Mouse (Mus musculus): ENCODE measurements around the gene Klc3. TPM values are rescaled to one million over a fixed set of nuclear protein-coding genes. Genes with fewer than 3 reads are reported as not detected.

The Klc3 gene
- polyA plus RNA-seq, 1 experiment from 2014 or later: 10.7 TPM

GRCm38 (mm10) chr7:19359299-19359891 is 44.5 kb downstream of the Klc3 start, which contains the start of the genes Cd3eap and Ppp1r13l:
Gene Cd3eap, minus strand, starts transcription at chr7:19359483.
Gene Ppp1r13l, plus strand, starts transcription at chr7:19359749.
- Histone ChIP-seq H3K27me3 (peaks cover 15% of the 10 kb centered on the region), H3K9ac (peak within 1 kb of the TSS; percentile 69), H3K9me3 (no peaks in the 10 kb centered on the region), H3K36me3 (peaks cover 30% of the 10 kb centered on the region), H3K4me1 (peaks cover 28% of the 10 kb centered on the region), H3K27ac (no peak within 1 kb of the TSS), H3K4me2 (replicated peaks) (peak within 1 kb of the TSS; percentile 89), H3K4me3 (peak within 1 kb of the TSS; percentile 68)
- WGBS: under 1% methylated on average over 31 of the region's 31 CpGs
- ATAC-seq (ENCODE audit: insufficient number of reproducible peaks, insufficient read depth, low FRiP score, low TSS enrichment): peak; percentile 48

DNA sequence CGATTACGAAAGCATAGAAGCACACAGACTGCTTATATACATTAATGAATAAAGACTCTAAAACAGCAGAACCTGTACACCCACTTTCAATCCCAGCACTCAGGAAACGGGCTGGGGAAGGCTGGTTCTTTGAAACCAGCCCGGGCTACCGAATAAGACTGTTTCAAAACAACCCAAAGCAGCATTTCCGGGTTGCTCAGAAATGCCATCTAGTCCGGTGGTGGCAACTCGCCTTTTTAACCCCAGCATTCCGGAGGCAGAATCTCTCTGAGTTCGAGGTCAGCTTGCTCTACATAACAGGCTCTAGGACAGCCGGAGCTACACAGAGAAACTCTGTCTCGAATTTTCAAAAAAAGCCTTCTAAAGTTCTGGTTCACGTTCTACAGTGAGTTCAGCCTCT is 45.3 kb downstream of the Klc3 start:
- peaks cover 28% of the 10 kb centered on the region for H3K4me1 ChIP-seq
- no peak overlapping the region for H3K27ac ChIP-seq
- H3K4me3 ChIP-seq: peak overlapping the region; percentile 68
- peak overlapping the region; percentile 69 for H3K9ac ChIP-seq
- peaks cover 14% of the 10 kb centered on the region for H3K27me3 ChIP-seq
- ATAC-seq (ENCODE audit: insufficient number of reproducible peaks, insufficient read depth, low FRiP score, low TSS enrichment): no peak
- WGBS: 18% methylated on average over 13 of the region's 13 CpGs
- H3K36me3 ChIP-seq: peaks cover 36% of the 10 kb centered on the region
- H3K4me2 ChIP-seq (replicated peaks): peak overlapping the region; percentile 89
- no peaks in the 10 kb centered on the region for H3K9me3 ChIP-seq

DNA sequence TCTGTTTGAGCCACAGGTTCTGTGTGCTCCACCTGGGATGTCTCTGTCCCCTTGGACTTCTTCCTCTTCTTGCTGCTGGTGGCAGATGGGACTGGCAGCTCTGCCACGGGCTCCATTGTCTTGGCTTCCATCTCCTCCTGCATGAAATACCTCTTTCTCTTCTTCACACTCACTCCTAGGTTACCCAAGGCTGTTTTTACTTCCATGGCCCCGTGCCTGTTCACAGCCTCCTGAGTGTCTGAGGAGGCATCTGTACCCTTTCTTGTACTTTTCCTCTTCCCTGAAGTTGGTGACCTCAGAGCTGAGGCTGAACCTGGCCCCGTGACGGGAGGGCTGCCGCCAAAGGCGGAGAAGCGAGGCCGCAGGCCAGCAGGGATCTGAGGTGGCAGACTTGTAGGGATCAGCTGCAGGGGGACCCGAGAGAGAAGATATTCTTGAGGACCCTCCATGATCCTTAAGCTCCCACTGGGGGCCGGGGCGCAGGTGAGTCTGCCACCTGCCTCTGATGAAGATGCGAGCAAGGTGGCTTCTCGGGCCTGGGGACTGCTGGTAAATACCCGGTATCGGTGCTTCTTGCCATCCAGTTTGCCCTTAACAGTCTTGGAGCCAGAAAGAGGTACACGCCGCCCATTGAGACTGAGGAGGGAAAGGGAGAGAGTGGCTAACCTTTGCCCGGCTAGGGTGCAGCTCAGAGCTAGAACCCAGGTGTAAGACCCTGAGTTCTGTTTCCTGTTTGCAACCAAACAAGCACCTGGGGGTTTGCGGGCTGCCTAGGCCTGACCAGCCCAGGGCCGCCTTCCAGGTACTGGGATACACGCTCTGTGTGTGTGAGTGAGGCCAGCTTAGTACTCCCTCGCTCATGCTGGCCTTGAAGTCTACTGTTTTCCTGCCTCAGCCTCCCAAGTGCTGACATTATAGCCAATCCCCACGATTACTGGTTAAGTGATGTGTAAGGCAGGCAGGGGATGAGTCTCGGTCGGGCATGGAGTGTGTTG is 46.2 kb downstream of the Klc3 start:
- Histone ChIP-seq H3K27me3 (peaks cover 12% of the 10 kb centered on the region), H3K36me3 (peaks cover 45% of the 10 kb centered on the region), H3K9me3 (no peaks in the 10 kb centered on the region), H3K4me2 (replicated peaks) (peak overlapping the region; percentile 89), H3K9ac (peak overlapping the region; percentile 69; the same call in 1 of the 2 replicates), H3K27ac (no peak overlapping the region), H3K4me3 (peak overlapping the region; percentile 68), H3K4me1 (peaks cover 28% of the 10 kb centered on the region)
- WGBS: 91% methylated on average over 25 of the region's 25 CpGs
- ATAC-seq (ENCODE audit: insufficient number of reproducible peaks, insufficient read depth, low FRiP score, low TSS enrichment): no peak

DNA sequence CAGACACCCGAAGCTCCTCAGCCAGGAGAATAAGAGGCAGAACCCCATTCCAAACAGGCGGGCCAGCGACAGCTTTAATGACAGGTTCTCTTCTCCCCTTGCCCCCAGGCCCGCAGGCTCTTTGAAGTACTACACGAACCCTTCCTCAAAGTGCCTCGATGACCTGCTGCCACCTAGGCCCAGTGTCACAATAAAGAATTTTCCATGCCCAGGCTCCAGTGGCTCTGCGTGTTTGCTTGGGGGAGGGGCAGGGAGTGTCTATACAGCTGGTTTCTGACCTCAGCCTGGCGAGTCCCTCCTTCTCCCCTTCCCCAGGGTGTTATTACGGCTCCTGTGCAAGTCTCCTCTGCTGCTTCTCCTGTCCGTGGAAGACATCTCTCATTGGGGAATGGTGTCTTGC is 47.6 kb downstream of the Klc3 start:
- no peak overlapping the region for H3K27ac ChIP-seq
- 69% methylated on average over 10 of the region's 10 CpGs for WGBS
- peaks cover 59% of the 10 kb centered on the region for H3K36me3 ChIP-seq
- ATAC-seq (ENCODE audit: insufficient number of reproducible peaks, insufficient read depth, low FRiP score, low TSS enrichment): no peak
- H3K4me2 ChIP-seq (replicated peaks): no peak overlapping the region
- no peaks in the 10 kb centered on the region for H3K9me3 ChIP-seq
- H3K4me3 ChIP-seq: no peak overlapping the region
- H3K4me1 ChIP-seq: peaks cover 22% of the 10 kb centered on the region; the same call in 1 of the 2 replicates
- no peaks in the 10 kb centered on the region for H3K27me3 ChIP-seq
- no peak overlapping the region for H3K9ac ChIP-seq

- 88% methylated on average over 5 of the region's 5 CpGs for WGBS
These were observed 48.9 kb downstream of the Klc3 start for GRCm38 (mm10) chr7:19354991-19355390.

DNA sequence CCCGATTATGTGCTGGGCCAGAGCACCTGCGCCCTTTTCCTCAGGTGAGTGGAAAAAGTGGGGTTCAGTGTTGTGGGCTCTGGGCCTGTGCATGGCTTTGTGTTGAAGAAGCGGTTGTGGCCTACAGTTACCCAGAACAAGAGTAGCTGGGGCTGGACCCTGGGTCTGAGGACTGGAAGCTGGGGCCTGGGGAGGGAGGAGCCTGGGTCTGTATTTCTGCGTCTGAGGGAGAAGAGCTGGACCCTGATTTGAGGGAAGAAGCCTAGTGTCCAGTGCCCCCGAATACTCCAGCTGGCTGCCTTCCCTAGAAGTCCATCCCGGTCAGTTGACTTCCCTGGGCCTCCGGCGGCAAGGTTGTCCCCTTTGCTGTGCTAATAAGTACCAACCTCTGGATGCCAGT is 53.7 kb downstream of the Klc3 start:
- Histone ChIP-seq H3K9ac (no peak overlapping the region), H3K9me3 (no peaks in the 10 kb centered on the region), H3K4me3 (no peak overlapping the region), H3K27me3 (no peaks in the 10 kb centered on the region), H3K27ac (no peak overlapping the region), H3K4me1 (peaks cover 12% of the 10 kb centered on the region), H3K36me3 (peaks cover 69% of the 10 kb centered on the region), H3K4me2 (replicated peaks) (no peak overlapping the region)
- 93% methylated on average over 8 of the region's 8 CpGs for WGBS
- ATAC-seq (ENCODE audit: insufficient number of reproducible peaks, insufficient read depth, low FRiP score, low TSS enrichment): no peak

More at GRCm38 (mm10) chr7:19354991-19355390, 48.9 kb downstream of the Klc3 start:
- Histone ChIP-seq H3K9me3 (no peaks in the 10 kb centered on the region), H3K27ac (no peak overlapping the region), H3K4me2 (replicated peaks) (no peak overlapping the region), H3K4me3 (no peak overlapping the region), H3K36me3 (peaks cover 69% of the 10 kb centered on the region), H3K4me1 (peaks cover 17% of the 10 kb centered on the region; the same call in 1 of the 2 replicates), H3K27me3 (no peaks in the 10 kb centered on the region), H3K9ac (no peak overlapping the region)
- no peak for ATAC-seq (ENCODE audit: insufficient number of reproducible peaks, insufficient read depth, low FRiP score, low TSS enrichment)

DNA sequence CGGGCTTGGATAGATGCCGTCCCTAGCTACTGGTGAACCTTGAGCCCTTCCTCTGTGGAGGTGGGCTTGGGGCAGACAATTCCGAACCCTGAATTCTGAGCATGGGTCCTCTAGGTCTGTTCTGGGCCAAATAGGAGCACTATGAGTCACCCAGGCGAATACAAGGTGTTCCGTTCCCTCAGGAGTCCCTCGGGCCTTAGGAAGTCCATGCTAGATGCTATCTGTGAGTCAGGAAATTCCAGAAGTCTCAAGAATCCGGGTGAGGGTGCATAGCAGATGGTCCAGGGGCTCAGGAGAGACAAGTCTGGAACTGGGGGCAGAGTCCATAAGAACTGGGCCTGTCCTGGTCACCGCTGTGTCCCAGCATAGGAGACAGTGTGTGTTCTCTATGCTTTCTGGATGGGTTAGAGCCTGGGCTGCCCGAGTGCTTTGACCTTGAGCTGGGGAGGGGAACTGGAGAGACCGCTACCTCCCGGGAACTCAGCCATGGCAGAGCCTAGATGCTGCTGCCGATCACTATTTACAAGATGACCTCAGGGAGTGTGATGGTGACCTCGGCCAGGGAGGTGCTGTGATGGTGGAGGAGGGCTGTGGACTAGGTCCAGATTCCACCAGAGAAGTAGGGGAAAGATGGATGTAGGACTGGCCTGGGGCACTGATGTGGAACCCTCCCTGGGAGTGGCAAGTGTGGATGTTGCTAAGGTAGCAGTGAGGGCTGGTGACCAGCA is 54.6 kb downstream of the Klc3 start:
- H3K36me3 ChIP-seq: peaks cover 60% of the 10 kb centered on the region

DNA sequence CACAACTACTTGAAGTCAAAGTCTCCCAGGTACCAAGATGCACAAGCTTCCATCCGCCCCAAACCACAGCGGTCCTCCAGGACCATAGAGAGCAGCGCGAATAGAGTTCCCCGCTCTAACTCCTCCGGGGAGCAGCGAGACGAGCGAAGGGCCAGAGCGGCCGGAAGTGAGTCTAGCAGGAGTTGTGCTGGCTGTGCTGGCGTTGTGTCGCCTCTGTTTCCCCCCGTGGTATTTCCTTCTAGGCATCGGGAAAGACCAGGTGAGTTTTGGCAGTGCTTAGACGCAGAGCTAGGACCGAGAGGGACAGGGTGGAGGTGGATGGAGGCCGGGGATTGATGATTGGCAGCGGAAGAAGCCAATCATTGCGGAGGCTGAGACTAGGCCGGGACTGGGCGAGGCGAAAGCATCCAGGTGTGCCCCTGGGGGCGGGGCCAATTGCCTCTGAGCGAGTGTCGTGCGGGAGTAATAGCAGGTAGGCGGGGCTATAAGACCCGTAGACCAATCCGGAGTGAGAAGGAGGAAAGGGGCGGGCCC is 58.9 kb downstream of the Klc3 start:
- H3K27ac ChIP-seq: peak overlapping the region; percentile 91
- H3K4me3 ChIP-seq: peak overlapping the region; percentile 68
- ATAC-seq (ENCODE audit: insufficient number of reproducible peaks, insufficient read depth, low FRiP score, low TSS enrichment): peak; percentile 90
- H3K9ac ChIP-seq: peak overlapping the region; percentile 41
- no peaks in the 10 kb centered on the region for H3K9me3 ChIP-seq
- under 1% methylated on average over 31 of the region's 31 CpGs for WGBS
- peaks cover 17% of the 10 kb centered on the region for H3K27me3 ChIP-seq
- peaks cover 35% of the 10 kb centered on the region for H3K4me1 ChIP-seq
- peaks cover 22% of the 10 kb centered on the region for H3K36me3 ChIP-seq
- peak overlapping the region; percentile 73 for H3K4me2 ChIP-seq (replicated peaks)

More for the DNA sequence above, 54.6 kb downstream of the Klc3 start:
- no peak for ATAC-seq (ENCODE audit: insufficient number of reproducible peaks, insufficient read depth, low FRiP score, low TSS enrichment)
- Histone ChIP-seq H3K4me1 (peaks cover 16% of the 10 kb centered on the region), H3K27me3 (no peaks in the 10 kb centered on the region), H3K9me3 (no peaks in the 10 kb centered on the region), H3K4me3 (no peak overlapping the region), H3K4me2 (replicated peaks) (no peak overlapping the region), H3K9ac (no peak overlapping the region), H3K27ac (no peak overlapping the region)
- WGBS: 87% methylated on average over 13 of the region's 13 CpGs

MicroRNAs within 50 kb of the gene (microRNA counts, 519-probe panel; counts per million panel counts)
- 460 counts per million, percentile 65 among the panel's probes with 10 or more counts for microRNA mmu-miR-343

Small RNA genes lying within 50 kb of the gene (microRNA-seq; reads per million reads assigned to microRNA genes)
- gene Mir343: not detected

Other genes with a start within 250 kb of the Klc3 start
- gene Gipr, start 238.0 kb downstream of the Klc3 start, polyA plus RNA-seq (2016; fragmentation: Nextera tagmentation; extraction: Ambion mirVana): 0.54 and 0.84 TPM in 2 replicates
- gene Eml2, start 227.7 kb downstream of the Klc3 start, polyA plus RNA-seq (2016; fragmentation: Nextera tagmentation; extraction: Ambion mirVana): 4.5 and 4.9 TPM in 2 replicates
- 1.4 and 1.7 TPM in 2 replicates for gene Gpr4, start 191.6 kb downstream of the Klc3 start, polyA plus RNA-seq (2016; fragmentation: Nextera tagmentation; extraction: Ambion mirVana)
- 38.2 and 40.1 TPM in 2 replicates for gene Opa3, start 175.8 kb downstream of the Klc3 start, polyA plus RNA-seq (2016; fragmentation: Nextera tagmentation; extraction: Ambion mirVana)
- gene Vasp, start 132.3 kb downstream of the Klc3 start, polyA plus RNA-seq (2016; fragmentation: Nextera tagmentation; extraction: Ambion mirVana): 68.2 and 69.3 TPM in 2 replicates
- gene Ppm1n, start 124.0 kb downstream of the Klc3 start, polyA plus RNA-seq (2016; fragmentation: Nextera tagmentation; extraction: Ambion mirVana): 0.18 TPM in 1 of 2 replicates, not detected in the other
- 17.9 and 21.4 TPM in 2 replicates for gene Rtn2, start 121.5 kb downstream of the Klc3 start, polyA plus RNA-seq (2016; fragmentation: Nextera tagmentation; extraction: Ambion mirVana)
- gene Fosb, start 94.1 kb downstream of the Klc3 start, polyA plus RNA-seq (2016; fragmentation: Nextera tagmentation; extraction: Ambion mirVana): 0.05 TPM in 1 of 2 replicates, not detected in the other
- 92.3 and 94.5 TPM in 2 replicates for gene Ercc1, start 59.3 kb downstream of the Klc3 start, polyA plus RNA-seq (2016; fragmentation: Nextera tagmentation; extraction: Ambion mirVana)
- gene Cd3eap, start 44.6 kb downstream of the Klc3 start, polyA plus RNA-seq (2016; fragmentation: Nextera tagmentation; extraction: Ambion mirVana): 27.1 and 28.0 TPM in 2 replicates
- gene Ppp1r13l, start 44.4 kb downstream of the Klc3 start, polyA plus RNA-seq (2016; fragmentation: Nextera tagmentation; extraction: Ambion mirVana): 7.3 and 8.1 TPM in 2 replicates
- gene Ercc2, start 22.1 kb downstream of the Klc3 start, polyA plus RNA-seq (2016; fragmentation: Nextera tagmentation; extraction: Ambion mirVana): 19.9 and 23.2 TPM in 2 replicates
- 0.52 TPM in 1 of 2 replicates, not detected in the other for gene Ckm, start 672 bp upstream of the Klc3 start, polyA plus RNA-seq (2016; fragmentation: Nextera tagmentation; extraction: Ambion mirVana)
- gene Mark4, start 54.7 kb upstream of the Klc3 start, polyA plus RNA-seq (2016; fragmentation: Nextera tagmentation; extraction: Ambion mirVana): 16.3 and 17.9 TPM in 2 replicates
- 1.0 and 1.8 TPM in 2 replicates for gene Exoc3l2, start 59.2 kb upstream of the Klc3 start, polyA plus RNA-seq (2016; fragmentation: Nextera tagmentation; extraction: Ambion mirVana)
- gene Bloc1s3, start 104.3 kb upstream of the Klc3 start, polyA plus RNA-seq (2016; fragmentation: Nextera tagmentation; extraction: Ambion mirVana): 4.1 and 4.6 TPM in 2 replicates
- 61.7 and 63.5 TPM in 2 replicates for gene Trappc6a, start 104.3 kb upstream of the Klc3 start, polyA plus RNA-seq (2016; fragmentation: Nextera tagmentation; extraction: Ambion mirVana)
- gene Nkpd1, start 113.7 kb upstream of the Klc3 start, polyA plus RNA-seq (2016; fragmentation: Nextera tagmentation; extraction: Ambion mirVana): 0.06 TPM in 1 of 2 replicates, not detected in the other
- 36.0 and 40.6 TPM in 2 replicates for gene Ppp1r37, start 159.0 kb upstream of the Klc3 start, polyA plus RNA-seq (2016; fragmentation: Nextera tagmentation; extraction: Ambion mirVana)
- gene Zfp296, start 173.2 kb upstream of the Klc3 start, polyA plus RNA-seq (2016; fragmentation: Nextera tagmentation; extraction: Ambion mirVana): 0.17 and 0.36 TPM in 2 replicates
- 150 and 164 TPM in 2 replicates for gene Gemin7, start 173.5 kb upstream of the Klc3 start, polyA plus RNA-seq (2016; fragmentation: Nextera tagmentation; extraction: Ambion mirVana)
- 72.7 and 80.7 TPM in 2 replicates for gene Clasrp, start 200.4 kb upstream of the Klc3 start, polyA plus RNA-seq (2016; fragmentation: Nextera tagmentation; extraction: Ambion mirVana)
- gene Relb, start 225.3 kb upstream of the Klc3 start, polyA plus RNA-seq (2016; fragmentation: Nextera tagmentation; extraction: Ambion mirVana): 8.0 and 8.5 TPM in 2 replicates